Mouse (Mus musculus): ENCODE measurements around the gene Mrpl14. TPM values are rescaled to one million over a fixed set of nuclear protein-coding genes. Genes with fewer than 3 reads are reported as not detected.

The Mrpl14 gene
- polyA plus RNA-seq, 1 experiment from 2014 or later = 137 TPM

DNA sequence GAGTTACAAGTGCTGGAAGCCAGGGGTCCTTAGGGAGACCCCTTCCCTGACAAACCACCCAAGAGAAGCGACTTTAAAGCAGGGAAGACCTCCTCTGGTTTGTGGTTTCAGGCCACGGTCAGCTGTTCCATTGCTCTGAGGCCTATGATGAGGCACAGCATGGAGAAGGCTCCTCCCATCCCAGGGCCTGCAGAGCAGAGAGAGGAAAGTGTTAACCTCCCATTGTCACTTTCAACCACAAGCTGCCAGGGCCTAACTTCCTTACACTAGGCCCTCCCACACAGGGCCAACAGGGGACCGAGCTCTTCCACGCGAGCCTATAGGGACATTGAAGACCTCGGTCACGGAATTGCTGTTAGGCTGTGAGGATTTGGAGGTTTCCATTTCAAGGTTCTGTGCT is 17.1 kb downstream of the Mrpl14 start:
- Histone ChIP-seq H3K27ac (no peak overlapping the region), H3K4me2 (replicated peaks) (no peak overlapping the region), H3K27me3 (no peaks in the 10 kb centered on the region), H3K36me3 (peaks cover 8% of the 10 kb centered on the region), H3K9me3 (no peaks in the 10 kb centered on the region), H3K9ac (no peak overlapping the region), H3K4me3 (no peak overlapping the region), H3K4me1 (peaks cover 10% of the 10 kb centered on the region; the same call in 1 of the 2 replicates)
- 64% methylated on average over 7 of the region's 7 CpGs for whole genome bisulfite sequencing
- no peak for ATAC-seq (ENCODE audit: insufficient number of reproducible peaks, insufficient read depth, low FRiP score, low TSS enrichment)

DNA sequence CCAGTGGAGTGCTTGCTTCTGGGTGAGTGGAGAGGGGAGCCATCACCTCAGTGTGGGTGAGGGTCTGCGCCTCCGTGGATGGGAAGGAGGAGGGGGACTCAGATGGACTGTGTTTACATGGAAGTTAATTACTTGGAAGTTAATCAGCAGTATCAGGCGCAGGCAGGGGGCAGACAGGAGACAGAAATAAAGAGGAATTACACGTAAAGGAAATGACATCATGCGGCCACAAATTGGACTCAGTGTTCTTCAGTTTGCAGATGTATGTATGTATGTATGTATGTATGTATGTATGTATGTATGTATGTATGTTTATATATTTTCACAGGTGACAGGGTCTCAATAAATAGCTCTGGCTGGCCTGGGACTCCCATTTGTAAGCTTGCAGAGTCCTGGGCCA is 20.7 kb downstream of the Mrpl14 start:
- H3K27ac ChIP-seq = no peak overlapping the region
- H3K4me3 ChIP-seq = no peak overlapping the region
- H3K9ac ChIP-seq = no peak overlapping the region
- WGBS = 64% methylated on average over 5 of the region's 5 CpGs
- H3K36me3 ChIP-seq = no peaks in the 10 kb centered on the region
- no peak overlapping the region for H3K4me2 ChIP-seq (replicated peaks)
- ATAC-seq (ENCODE audit: insufficient number of reproducible peaks, insufficient read depth, low FRiP score, low TSS enrichment) = no peak
- H3K4me1 ChIP-seq = no peaks in the 10 kb centered on the region
- no peaks in the 10 kb centered on the region for H3K27me3 ChIP-seq
- no peaks in the 10 kb centered on the region for H3K9me3 ChIP-seq

DNA sequence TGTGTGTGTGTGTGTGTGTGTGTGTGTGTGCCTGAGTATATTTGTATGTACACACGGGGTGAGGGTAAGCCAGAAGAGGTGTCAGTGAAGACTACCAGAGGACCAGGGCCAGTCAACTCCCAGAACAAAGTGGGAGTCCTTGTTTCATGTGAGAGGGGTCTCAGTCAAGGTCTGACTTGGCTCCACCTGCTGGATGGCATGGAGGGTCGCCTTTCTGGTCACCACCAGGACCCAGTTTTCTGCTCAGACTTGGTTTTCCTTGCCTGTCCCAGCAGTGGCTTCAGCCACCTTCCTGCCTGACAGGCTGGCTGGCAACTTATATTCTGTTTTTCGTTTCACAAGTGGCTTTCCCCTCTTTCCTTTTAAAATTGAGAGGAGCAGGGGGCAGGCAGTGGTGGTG is 21.3 kb downstream of the Mrpl14 start:
- Histone ChIP-seq H3K9me3 (no peaks in the 10 kb centered on the region), H3K27ac (no peak overlapping the region), H3K36me3 (no peaks in the 10 kb centered on the region), H3K4me1 (no peaks in the 10 kb centered on the region), H3K4me2 (replicated peaks) (no peak overlapping the region), H3K4me3 (no peak overlapping the region), H3K9ac (no peak overlapping the region), H3K27me3 (no peaks in the 10 kb centered on the region)
- no peak for ATAC-seq (ENCODE audit: insufficient number of reproducible peaks, insufficient read depth, low FRiP score, low TSS enrichment)
- WGBS = 28% methylated on average over 3 of the region's 3 CpGs

DNA sequence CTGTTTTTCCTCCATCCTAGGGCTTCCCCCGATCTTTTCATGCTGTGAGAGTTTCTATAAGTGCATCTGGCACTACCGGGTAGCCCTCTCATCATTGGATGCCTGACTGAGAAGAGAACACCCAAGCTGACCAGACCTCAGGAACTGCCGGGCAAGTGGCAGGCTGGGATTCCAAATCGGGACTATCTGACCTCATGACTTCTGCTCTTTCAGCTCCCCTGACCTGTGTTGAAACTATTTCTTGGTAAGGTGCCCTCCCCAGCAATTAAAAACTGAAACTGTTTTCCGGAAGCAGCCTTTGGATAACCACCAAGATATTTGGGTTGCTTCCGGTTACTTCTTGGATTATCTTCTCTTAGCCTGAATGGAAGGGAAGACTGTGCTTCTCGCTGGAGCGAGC is 22.1 kb downstream of the Mrpl14 start:
- H3K4me2 ChIP-seq (replicated peaks) = no peak overlapping the region
- no peak for ATAC-seq (ENCODE audit: insufficient number of reproducible peaks, insufficient read depth, low FRiP score, low TSS enrichment)
- no peaks in the 10 kb centered on the region for H3K9me3 ChIP-seq
- 82% methylated on average over 8 of the region's 8 CpGs for WGBS
- H3K9ac ChIP-seq = no peak overlapping the region
- no peaks in the 10 kb centered on the region for H3K27me3 ChIP-seq
- H3K36me3 ChIP-seq = no peaks in the 10 kb centered on the region
- H3K27ac ChIP-seq = no peak overlapping the region
- H3K4me3 ChIP-seq = no peak overlapping the region
- H3K4me1 ChIP-seq = no peaks in the 10 kb centered on the region

DNA sequence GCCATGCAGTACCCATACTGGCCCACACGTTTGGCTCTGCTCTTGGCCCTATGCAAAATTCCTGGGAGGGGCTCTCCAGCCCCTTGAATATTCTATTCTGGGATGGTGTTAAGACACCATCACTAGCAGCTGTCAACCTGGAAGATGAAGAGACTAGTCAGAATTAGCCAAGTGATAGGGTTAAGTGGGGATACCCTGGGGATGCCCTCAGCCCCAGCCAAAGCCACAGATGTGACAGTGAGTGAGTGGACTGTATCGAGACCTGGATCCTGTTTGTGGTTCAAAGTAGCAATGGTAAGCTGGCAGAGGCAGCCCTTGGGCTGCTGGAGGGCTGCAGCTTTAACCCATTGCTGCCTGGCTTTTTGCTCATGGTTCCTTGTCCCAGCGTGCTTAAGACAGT is 23.7 kb downstream of the Mrpl14 start:
- H3K9ac ChIP-seq = no peak overlapping the region
- WGBS = 41% methylated on average over 3 of the region's 3 CpGs
- H3K27me3 ChIP-seq = no peaks in the 10 kb centered on the region
- no peaks in the 10 kb centered on the region for H3K4me1 ChIP-seq
- H3K27ac ChIP-seq = no peak overlapping the region
- ATAC-seq (ENCODE audit: insufficient number of reproducible peaks, insufficient read depth, low FRiP score, low TSS enrichment) = no peak
- no peak overlapping the region for H3K4me3 ChIP-seq
- H3K36me3 ChIP-seq = no peaks in the 10 kb centered on the region
- H3K9me3 ChIP-seq = no peaks in the 10 kb centered on the region
- no peak overlapping the region for H3K4me2 ChIP-seq (replicated peaks)

DNA sequence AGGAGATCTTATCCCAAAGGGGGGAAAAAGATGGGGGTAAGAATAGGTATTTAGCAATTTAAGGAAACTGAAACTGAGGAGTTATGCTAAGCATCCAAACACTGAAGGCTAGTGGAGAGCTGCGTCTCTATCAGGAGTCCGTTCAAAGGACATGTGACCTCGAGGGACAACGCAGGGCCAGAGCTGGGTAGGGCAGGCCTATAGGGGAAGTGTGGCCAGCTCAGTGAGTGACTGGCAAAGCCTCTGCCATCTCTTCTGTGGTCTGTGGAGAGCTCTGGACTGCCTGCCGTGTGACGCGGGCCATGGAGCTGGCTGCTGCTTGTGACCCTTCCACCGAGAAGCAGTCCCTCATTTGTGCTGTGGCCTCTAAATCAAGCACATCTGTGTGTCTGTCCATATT is 24.3 kb downstream of the Mrpl14 start:
- no peaks in the 10 kb centered on the region for H3K4me1 ChIP-seq
- H3K27me3 ChIP-seq = no peaks in the 10 kb centered on the region
- H3K27ac ChIP-seq = no peak overlapping the region
- WGBS = 79% methylated on average over 8 of the region's 8 CpGs
- H3K9me3 ChIP-seq = no peaks in the 10 kb centered on the region
- no peak overlapping the region for H3K9ac ChIP-seq
- H3K4me3 ChIP-seq = no peak overlapping the region
- no peaks in the 10 kb centered on the region for H3K36me3 ChIP-seq
- no peak overlapping the region for H3K4me2 ChIP-seq (replicated peaks)
- ATAC-seq (ENCODE audit: insufficient number of reproducible peaks, insufficient read depth, low FRiP score, low TSS enrichment) = no peak

DNA sequence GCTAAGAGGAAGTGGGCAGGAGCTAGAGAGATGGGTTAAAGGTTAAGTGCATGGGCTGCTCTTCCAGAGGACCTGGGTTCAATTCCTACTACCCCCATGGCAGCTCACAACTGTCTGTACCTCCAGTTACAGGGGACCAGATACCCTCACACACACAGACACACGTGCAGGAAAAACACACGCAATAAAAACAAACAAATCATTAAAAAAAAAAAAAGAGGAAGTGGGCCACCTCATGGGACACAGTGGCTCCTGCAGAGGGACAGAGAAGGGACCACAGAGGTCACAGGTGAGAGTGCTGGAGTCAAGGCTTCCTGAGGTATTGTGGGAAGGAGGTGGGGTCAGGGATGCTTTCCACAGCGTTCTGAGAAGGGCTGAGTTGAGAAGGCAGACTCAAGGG is 25.4 kb downstream of the Mrpl14 start:
- Histone ChIP-seq H3K9ac (no peak overlapping the region), H3K36me3 (no peaks in the 10 kb centered on the region), H3K9me3 (no peaks in the 10 kb centered on the region), H3K27me3 (no peaks in the 10 kb centered on the region), H3K4me3 (no peak overlapping the region), H3K27ac (no peak overlapping the region), H3K4me2 (replicated peaks) (no peak overlapping the region), H3K4me1 (no peaks in the 10 kb centered on the region)
- 50% methylated on average over 3 of the region's 3 CpGs for WGBS
- ATAC-seq (ENCODE audit: insufficient number of reproducible peaks, insufficient read depth, low FRiP score, low TSS enrichment) = no peak

DNA sequence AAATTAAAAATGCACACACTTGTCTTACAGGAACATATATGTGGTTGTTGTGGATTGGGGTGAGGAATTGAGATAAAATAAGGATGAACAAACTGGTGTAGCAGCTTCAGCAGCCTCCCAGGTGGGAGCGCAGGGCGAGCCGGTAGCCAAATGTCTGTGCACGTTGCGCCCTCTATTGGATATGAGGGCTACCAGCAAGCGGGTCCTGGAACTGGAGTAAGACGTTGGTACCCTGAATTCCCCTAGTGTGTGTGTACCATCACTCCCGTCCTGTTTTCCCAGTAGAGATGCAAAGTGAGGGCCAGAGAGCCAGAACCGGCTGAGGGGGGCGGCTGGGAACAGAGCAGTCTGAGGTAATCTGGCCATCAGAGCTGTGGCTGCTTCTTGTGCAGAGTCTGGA is 32.2 kb downstream of the Mrpl14 start:
- ATAC-seq (ENCODE audit: insufficient number of reproducible peaks, insufficient read depth, low FRiP score, low TSS enrichment) = no peak
- H3K27me3 ChIP-seq = no peaks in the 10 kb centered on the region
- 0 out of 2 replicates have a peak, but pooled peaks cover 3% of the 10 kb centered on the region for H3K4me1 ChIP-seq
- H3K4me2 ChIP-seq (replicated peaks) = no peak overlapping the region
- H3K9me3 ChIP-seq = no peaks in the 10 kb centered on the region
- H3K27ac ChIP-seq = no peak overlapping the region
- H3K4me3 ChIP-seq = no peak overlapping the region
- H3K9ac ChIP-seq = no peak overlapping the region
- no peaks in the 10 kb centered on the region for H3K36me3 ChIP-seq
- WGBS = 6% methylated on average over 10 of the region's 10 CpGs

DNA sequence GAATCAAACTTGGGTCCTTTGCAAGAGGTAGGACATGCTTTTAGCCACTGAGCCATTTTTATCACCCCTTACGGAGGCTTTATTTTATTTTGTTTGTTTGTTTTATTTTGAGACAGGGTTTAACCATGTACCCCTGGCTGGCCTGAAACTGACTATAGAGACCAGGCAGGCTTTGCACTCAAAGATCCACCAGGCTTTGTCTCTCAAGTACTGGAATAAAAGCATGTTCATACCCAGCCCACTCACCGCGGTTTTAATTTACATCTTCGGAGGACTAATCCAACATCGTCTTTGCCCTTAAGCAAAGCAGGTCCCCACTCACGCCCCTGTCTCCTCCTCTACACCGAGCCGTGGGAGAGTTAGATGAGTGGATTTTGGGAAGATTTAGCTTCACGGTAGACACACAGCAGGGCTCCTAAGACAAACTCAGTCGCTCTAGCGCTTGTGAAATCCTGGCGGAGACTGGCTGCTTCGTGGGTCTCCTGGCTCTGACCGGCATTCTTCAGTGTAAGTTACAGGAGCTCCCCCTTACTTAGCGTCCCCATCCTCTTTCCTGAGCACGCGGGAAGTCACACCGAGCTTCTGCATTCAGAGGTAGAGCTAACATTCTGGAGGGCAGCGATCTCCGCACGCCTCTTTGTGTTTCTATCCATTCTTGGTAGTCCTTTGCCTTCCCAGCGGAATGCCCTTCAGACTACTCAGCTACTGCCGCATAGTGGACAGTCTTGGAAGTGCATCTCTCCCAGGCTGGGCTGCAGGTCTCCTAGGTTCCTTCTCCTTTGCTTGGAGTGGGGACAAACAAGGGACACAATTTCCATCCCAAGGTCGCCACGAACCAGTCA is 37.8 kb downstream of the Mrpl14 start:
- ATAC-seq (ENCODE audit: insufficient number of reproducible peaks, insufficient read depth, low FRiP score, low TSS enrichment) = peak; percentile 19; the same call in 1 of the 2 replicates
- H3K27ac ChIP-seq = peak overlapping the region; percentile 88
- 0 out of 2 replicates have a peak, but pooled peaks cover 8% of the 10 kb centered on the region for H3K4me1 ChIP-seq
- H3K4me2 ChIP-seq (replicated peaks) = peak overlapping the region; percentile 61
- 4% methylated on average over 25 of the region's 25 CpGs for WGBS
- H3K27me3 ChIP-seq = no peaks in the 10 kb centered on the region
- peak overlapping the region; percentile 73 for H3K9ac ChIP-seq
- no peaks in the 10 kb centered on the region for H3K36me3 ChIP-seq
- H3K4me3 ChIP-seq = peak overlapping the region; percentile 49
- no peaks in the 10 kb centered on the region for H3K9me3 ChIP-seq

DNA sequence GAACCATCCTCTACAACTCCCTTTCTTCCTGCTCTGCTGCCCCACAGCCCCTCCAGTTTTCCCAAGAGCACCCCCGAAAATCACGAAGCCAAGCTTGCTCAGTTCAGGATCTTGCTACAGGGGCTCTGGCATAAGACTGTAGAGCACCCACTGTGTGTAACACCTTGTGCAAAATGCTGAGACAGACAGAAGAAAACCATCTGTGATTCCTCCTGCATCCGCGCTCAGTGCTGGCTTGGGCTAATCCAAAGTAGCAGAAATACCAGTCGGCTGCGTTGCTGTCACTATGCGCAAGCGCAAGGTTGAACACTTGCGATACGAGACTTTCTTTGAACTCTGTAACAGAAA is 38.4 kb downstream of the Mrpl14 start:
- 88% methylated on average over 10 of the region's 10 CpGs for WGBS
- Histone ChIP-seq H3K9ac (no peak overlapping the region), H3K36me3 (no peaks in the 10 kb centered on the region), H3K9me3 (no peaks in the 10 kb centered on the region), H3K27ac (no peak overlapping the region), H3K4me1 (0 out of 2 replicates have a peak, but pooled peaks cover 8% of the 10 kb centered on the region), H3K4me2 (replicated peaks) (no peak overlapping the region), H3K4me3 (no peak overlapping the region), H3K27me3 (no peaks in the 10 kb centered on the region)
- no peak for ATAC-seq (ENCODE audit: insufficient number of reproducible peaks, insufficient read depth, low FRiP score, low TSS enrichment)

DNA sequence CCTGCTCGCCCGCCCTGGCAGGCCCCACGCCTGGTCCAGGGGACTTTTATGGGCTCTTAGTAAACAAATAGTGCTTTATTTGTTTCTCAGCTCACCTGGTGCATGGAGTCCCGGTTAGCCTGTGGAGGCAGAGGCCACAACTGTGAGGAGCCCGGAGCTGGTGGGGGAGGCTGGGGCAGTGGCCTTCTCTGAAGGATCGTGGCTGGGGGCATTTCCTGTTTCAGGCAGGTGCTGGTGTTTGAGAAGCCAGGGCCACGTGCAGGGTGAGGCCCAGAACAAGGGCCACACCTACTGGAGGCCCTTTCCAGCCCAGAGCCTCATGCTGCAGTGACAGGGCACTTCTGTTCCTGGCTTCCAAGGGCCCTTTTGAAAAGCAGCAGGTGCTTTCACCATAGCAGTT is 40.1 kb downstream of the Mrpl14 start:
- H3K9me3 ChIP-seq = no peaks in the 10 kb centered on the region
- no peaks in the 10 kb centered on the region for H3K27me3 ChIP-seq
- WGBS = 53% methylated on average over 7 of the region's 7 CpGs
- H3K27ac ChIP-seq = no peak overlapping the region
- no peak for ATAC-seq (ENCODE audit: insufficient number of reproducible peaks, insufficient read depth, low FRiP score, low TSS enrichment)
- H3K4me2 ChIP-seq (replicated peaks) = no peak overlapping the region
- H3K4me3 ChIP-seq = no peak overlapping the region
- no peak overlapping the region for H3K9ac ChIP-seq
- H3K36me3 ChIP-seq = no peaks in the 10 kb centered on the region
- H3K4me1 ChIP-seq = 0 out of 2 replicates have a peak, but pooled peaks cover 11% of the 10 kb centered on the region

DNA sequence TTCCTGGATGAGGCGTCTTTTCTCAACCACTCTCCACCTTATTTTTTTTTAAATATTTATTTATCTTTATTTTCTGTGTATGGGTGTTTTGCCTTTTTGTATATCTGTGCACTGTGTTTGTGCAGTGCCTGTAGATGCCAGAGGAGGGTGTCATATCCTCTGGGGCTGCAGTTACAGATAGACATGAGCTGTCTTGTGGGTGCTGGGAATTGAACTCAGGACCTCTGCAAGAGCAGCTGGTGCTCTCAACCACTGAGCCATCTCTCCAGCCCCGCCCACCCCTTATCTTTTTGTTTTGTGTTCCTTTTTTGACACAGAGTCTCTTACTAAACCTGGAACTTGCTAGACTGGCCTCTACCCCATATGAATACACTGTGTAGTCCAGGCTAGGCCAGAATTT is 41.4 kb downstream of the Mrpl14 start:
- no peak overlapping the region for H3K9ac ChIP-seq
- no peak overlapping the region for H3K4me3 ChIP-seq
- no peak overlapping the region for H3K4me2 ChIP-seq (replicated peaks)
- no peak for ATAC-seq (ENCODE audit: insufficient number of reproducible peaks, insufficient read depth, low FRiP score, low TSS enrichment)
- no peaks in the 10 kb centered on the region for H3K36me3 ChIP-seq
- H3K27ac ChIP-seq = no peak overlapping the region
- no peaks in the 10 kb centered on the region for H3K27me3 ChIP-seq
- 85% methylated on average over 2 of the region's 2 CpGs for WGBS
- H3K9me3 ChIP-seq = no peaks in the 10 kb centered on the region
- 0 out of 2 replicates have a peak, but pooled peaks cover 11% of the 10 kb centered on the region for H3K4me1 ChIP-seq
